Mouse (Mus musculus) lung, adult 10 weeks (tissue): Measurements from ENCODE around the gene Olfr1062. TPM values are rescaled to one million over a fixed set of nuclear protein-coding genes. Genes with fewer than 3 reads are reported as not detected.

Experiments
- polyA plus RNA-seq: library from polyadenylated mRNA; stranded (reverse); fragments of 350-450 nt; fragmentation: Illumina TruSeq; extraction: RNeasy Lipid Tissue Mini Kit (QIAGEN cat#74804); gene quantifications from one replicate; pipeline ENCODE4 v1.2.3, GENCODE M21; 2014; ENCODE audit warnings: low read depth, low replicate concordance; ENCODE audit not compliant: insufficient read depth

The Olfr1062 gene
- polyA plus RNA-seq: not detected

GRCm38 (mm10) chr2:86426649-86427048, at the start of gene Olfr1062:
Olfr1062 (minus strand) TSS chr2:86426749.

GRCm38 (mm10) chr2:86456169-86456568, 29.6 kb upstream of the Olfr1062 start, which contains the start of gene Olfr1066:
Olfr1066 (minus strand) TSS chr2:86456269.

GRCm38 (mm10) chr2:86450491-86450890, 23.9 kb upstream of the Olfr1062 start, which contains the start of gene Olfr1065:
Olfr1065 (minus strand) TSS chr2:86450591.

GRCm38 (mm10) chr2:86413950-86414349, 12.6 kb downstream of the Olfr1062 start, which contains the start of gene Olfr1061:
Olfr1061 (minus strand) TSS chr2:86414050.

GRCm38 (mm10) chr2:86388461-86388860, 38.1 kb downstream of the Olfr1062 start, which contains the start of gene Olfr1058:
Olfr1058 (minus strand) TSS chr2:86388561.

GRCm38 (mm10) chr2:86378293-86378692, 48.3 kb downstream of the Olfr1062 start, which contains the start of gene Olfr1057:
Olfr1057 (minus strand) TSS chr2:86378393.

Other genes with a start within 250 kb of the Olfr1062 start
- not detected for gene Olfr1044, start 248.9 kb downstream of the Olfr1062 start, polyA plus RNA-seq
- gene Olfr52, start 241.1 kb downstream of the Olfr1062 start, polyA plus RNA-seq: not detected
- gene Olfr1045, start 223.7 kb downstream of the Olfr1062 start, polyA plus RNA-seq: not detected
- not detected for gene Olfr1046, start 207.4 kb downstream of the Olfr1062 start, polyA plus RNA-seq
- gene Olfr1047, start 195.3 kb downstream of the Olfr1062 start, polyA plus RNA-seq: not detected
- not detected for gene Olfr1048, start 186.5 kb downstream of the Olfr1062 start, polyA plus RNA-seq
- not detected for gene Olfr1049, start 168.4 kb downstream of the Olfr1062 start, polyA plus RNA-seq
- not detected for gene Olfr1051, start 147.7 kb downstream of the Olfr1062 start, polyA plus RNA-seq
- gene Olfr1052, start 134.3 kb downstream of the Olfr1062 start, polyA plus RNA-seq: not detected
- not detected for gene Olfr1053, start 111.5 kb downstream of the Olfr1062 start, polyA plus RNA-seq
- gene Olfr1054, start 91.3 kb downstream of the Olfr1062 start, polyA plus RNA-seq: not detected
- not detected for gene Olfr1055, start 76.5 kb downstream of the Olfr1062 start, polyA plus RNA-seq
- not detected for gene Olfr1056, start 64.3 kb downstream of the Olfr1062 start, polyA plus RNA-seq
- not detected for gene Olfr1057, start 48.4 kb downstream of the Olfr1062 start, polyA plus RNA-seq
- not detected for gene Olfr1058, start 38.2 kb downstream of the Olfr1062 start, polyA plus RNA-seq
- gene Olfr1061, start 12.7 kb downstream of the Olfr1062 start, polyA plus RNA-seq: not detected
- not detected for gene Olfr1065, start 23.8 kb upstream of the Olfr1062 start, polyA plus RNA-seq
- gene Olfr1066, start 29.5 kb upstream of the Olfr1062 start, polyA plus RNA-seq: not detected
- gene Olfr228, start 60.6 kb upstream of the Olfr1062 start, polyA plus RNA-seq: not detected
- gene Olfr1076, start 81.7 kb upstream of the Olfr1062 start, polyA plus RNA-seq: not detected
- not detected for gene Olfr1079, start 115.7 kb upstream of the Olfr1062 start, polyA plus RNA-seq
- gene Olfr1080, start 131.5 kb upstream of the Olfr1062 start, polyA plus RNA-seq: not detected
- gene Olfr1082, start 172.2 kb upstream of the Olfr1062 start, polyA plus RNA-seq: not detected
- not detected for gene Olfr1084, start 213.0 kb upstream of the Olfr1062 start, polyA plus RNA-seq
- gene Olfr1085, start 235.3 kb upstream of the Olfr1062 start, polyA plus RNA-seq: not detected